Mouse (Mus musculus): ENCODE data around the gene Gm9821. TPM values are rescaled to one million over a fixed set of nuclear protein-coding genes. Genes with fewer than 3 reads are reported as not detected.
A peak's percentile ranks its signal among the peaks of the same experiment; 100 is the strongest.

The Gm9821 gene
- total RNA-seq, 1 experiment from 2014 or later = 0.29 TPM

DNA sequence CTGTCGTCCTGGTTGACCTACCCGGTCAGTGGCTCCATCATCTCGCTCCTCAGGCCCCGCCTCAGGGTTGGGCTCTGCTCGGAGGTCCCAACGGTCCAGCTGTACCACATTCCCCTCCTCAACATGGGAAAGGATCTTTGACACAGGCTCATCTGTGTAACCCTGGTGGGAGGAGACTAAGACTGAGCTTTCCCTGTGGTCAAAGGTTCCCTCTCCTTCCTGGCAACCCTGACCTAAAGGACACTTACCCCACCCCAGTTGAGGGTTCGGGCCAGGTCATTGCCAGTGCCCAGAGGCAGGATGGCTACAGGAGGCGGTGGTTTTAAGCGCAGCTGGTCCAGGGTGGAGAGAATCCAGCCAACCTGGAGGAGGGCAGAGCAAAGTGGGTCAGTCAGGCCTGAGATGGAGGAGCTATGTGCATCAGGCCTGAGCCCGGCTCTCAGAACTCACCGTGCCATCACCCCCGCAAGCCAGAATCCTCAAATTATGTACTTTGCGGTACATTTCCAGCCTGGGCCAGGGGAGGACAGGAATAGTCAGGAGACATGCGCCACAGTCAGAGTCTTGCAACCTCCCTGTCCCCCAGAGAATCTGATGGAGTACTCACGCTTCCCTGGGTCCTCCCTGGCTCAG, 6.1 kb upstream of the Gm9821 start:
- ATAC-seq (replicated peaks; ENCODE audit: insufficient number of reproducible peaks, low FRiP score, low TSS enrichment, poor library complexity, severe bottlenecking) = no peak

DNA sequence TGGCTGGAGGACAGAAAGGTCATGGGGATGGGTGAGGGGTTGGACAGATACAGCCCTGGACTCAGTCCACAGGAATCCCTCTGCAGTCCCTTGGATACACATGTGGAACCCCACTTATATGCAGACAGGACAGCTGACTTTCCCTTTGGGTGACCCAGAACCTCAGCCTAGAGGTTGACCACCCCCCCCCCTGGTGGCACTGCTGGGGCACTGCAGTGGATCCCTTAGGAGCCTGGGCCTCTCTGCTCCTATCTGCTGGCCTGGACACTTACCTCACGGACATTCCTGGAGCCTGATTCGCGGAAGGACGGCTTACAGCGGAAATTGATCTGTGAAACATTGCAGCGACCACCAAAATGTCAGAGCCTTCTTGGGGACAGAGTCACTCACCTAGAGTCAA, 3.1 kb upstream of the Gm9821 start:
- ATAC-seq (replicated peaks; ENCODE audit: insufficient number of reproducible peaks, low FRiP score, low TSS enrichment, poor library complexity, severe bottlenecking) = no peak

DNA sequence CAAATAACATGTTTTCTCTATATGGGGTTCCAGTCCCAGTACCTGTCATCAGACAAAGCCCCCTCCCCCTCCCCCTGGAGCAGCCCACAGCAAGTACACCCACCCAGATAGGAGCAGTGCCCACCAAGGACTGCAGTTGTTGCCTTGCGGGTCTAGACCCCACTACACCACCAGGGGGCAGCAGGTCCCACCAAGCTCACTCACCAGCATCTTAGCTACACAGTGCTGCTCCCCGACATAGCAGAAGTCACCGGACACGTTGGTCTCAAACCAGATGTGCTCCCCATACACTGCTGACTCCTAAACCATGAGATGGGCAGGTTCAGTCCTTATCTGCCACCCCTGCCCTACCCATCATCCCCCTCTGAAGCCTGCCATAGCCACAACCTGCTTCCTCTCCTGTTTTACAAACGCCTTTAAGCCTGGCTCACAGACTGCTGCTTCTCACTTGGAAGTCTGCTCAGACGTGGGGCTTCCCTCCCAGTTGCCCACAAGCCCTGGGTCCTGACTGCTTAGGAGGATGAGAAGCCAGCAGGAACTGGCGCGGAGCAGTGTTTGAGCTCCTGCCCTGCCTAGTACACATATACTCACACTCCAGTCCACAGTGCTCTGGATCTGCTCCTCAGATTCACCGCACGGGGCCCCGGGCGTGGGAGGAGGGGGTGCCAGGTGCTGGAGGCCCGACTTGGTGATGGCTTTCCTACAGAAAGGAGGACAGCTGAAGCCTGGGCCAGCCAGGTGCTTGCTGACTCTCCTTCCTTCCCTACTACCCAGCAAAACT, 1.1 kb upstream of the Gm9821 start:
- peak; percentile 55 for ATAC-seq (replicated peaks; ENCODE audit: insufficient number of reproducible peaks, low FRiP score, low TSS enrichment, poor library complexity, severe bottlenecking)

DNA sequence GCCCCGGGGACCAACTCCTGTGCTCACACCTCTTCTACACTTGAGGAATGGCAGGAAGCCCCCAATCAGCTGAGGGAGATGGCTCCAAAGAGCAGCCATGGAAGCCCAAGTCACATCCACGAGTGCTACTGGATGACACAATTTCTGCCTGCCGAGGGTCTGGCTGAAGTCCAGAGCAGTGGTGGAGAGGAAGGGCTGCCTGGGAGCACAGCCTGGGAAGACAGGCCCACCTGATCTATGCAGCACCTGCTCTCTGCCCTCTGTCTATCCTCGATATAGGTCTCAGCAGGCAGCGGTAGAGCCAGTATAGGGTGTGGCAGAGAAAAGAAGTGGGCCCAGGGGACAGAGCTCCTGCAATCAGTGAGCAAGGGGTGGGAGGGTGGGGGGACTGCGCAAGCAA, 1.3 kb downstream of the Gm9821 start:
- no peak for ATAC-seq (replicated peaks; ENCODE audit: insufficient number of reproducible peaks, low FRiP score, low TSS enrichment, poor library complexity, severe bottlenecking)

DNA sequence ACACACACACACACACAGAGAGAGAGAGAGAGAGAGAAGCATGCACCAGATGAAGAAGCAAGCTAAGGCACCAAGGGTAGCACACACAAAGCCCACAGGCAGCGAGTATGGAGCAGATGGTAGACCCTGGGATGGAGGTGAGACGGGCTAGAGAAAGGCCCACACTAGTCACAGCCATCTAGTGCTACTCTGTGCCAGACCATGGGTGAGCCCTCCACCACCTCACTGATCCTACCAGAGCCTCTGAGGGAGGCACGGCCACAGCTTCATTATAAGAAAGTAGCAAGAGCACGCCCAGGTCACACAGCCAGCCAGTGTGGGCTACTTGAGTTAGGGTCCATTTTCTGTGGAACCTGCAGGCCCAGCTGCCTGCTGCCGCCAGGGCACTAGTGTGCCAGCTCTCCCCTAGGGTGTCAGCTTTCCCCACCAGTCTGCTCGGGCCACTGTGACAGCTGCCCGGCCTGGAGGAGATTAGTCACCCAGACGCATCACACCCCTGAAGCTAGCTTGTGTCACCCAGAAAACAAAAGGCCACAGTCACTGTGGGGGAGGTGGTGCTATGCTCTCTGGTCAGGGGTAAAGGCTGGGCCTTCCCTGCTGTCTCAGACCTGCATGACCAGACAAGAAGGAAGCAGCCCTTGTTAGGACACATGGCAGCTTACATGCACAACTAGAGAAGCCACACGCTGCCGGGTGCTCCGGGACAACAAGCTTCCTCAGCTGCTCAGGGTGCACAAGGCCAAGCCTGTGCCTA, 2.1 kb downstream of the Gm9821 start:
- peak; percentile 75 for ATAC-seq (replicated peaks; ENCODE audit: insufficient number of reproducible peaks, low FRiP score, low TSS enrichment, poor library complexity, severe bottlenecking)

DNA sequence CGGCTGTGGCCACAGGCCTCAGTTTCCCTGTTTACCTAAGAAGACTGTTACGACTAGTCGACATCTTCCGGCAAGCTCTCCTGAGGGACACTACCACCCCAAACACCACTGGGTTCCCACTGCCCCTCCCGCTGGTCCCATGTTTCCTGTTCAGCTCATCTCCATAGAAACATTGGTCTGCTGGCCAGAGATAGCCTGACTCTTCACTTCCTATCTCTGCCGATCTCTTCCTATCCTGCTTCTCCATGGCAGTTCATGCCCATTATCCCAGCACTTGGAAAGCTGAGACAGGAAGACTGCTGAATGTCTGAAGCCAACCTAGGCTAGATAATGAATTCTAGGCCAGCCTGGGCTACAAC, 2.6 kb downstream of the Gm9821 start:
- peak; percentile 0; the same call in 1 of the 2 replicates for ATAC-seq (replicated peaks; ENCODE audit: insufficient number of reproducible peaks, low FRiP score, low TSS enrichment, poor library complexity, severe bottlenecking)

DNA sequence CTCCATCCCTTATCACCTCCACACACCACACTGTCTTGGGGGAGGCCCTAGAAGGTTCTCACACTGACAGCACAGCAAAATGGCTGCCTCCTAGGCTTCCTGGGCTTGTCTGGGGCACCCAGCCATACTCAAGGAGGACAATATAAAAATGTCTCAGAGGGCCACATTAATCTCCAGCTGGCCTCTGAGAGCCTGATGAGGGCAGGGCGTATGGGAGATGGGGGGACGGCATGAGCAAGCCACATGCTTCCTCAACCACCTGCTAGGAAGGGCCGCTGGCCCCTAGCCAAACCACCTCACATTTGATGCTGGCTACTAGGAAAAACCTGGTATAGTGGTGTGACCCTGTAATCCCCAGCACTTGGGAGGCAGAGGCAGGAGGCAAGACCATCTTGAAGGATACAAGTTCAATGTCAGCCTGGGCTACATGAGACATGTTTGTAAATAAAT, 3.3 kb downstream of the Gm9821 start:
- ATAC-seq (replicated peaks; ENCODE audit: insufficient number of reproducible peaks, low FRiP score, low TSS enrichment, poor library complexity, severe bottlenecking) = no peak

DNA sequence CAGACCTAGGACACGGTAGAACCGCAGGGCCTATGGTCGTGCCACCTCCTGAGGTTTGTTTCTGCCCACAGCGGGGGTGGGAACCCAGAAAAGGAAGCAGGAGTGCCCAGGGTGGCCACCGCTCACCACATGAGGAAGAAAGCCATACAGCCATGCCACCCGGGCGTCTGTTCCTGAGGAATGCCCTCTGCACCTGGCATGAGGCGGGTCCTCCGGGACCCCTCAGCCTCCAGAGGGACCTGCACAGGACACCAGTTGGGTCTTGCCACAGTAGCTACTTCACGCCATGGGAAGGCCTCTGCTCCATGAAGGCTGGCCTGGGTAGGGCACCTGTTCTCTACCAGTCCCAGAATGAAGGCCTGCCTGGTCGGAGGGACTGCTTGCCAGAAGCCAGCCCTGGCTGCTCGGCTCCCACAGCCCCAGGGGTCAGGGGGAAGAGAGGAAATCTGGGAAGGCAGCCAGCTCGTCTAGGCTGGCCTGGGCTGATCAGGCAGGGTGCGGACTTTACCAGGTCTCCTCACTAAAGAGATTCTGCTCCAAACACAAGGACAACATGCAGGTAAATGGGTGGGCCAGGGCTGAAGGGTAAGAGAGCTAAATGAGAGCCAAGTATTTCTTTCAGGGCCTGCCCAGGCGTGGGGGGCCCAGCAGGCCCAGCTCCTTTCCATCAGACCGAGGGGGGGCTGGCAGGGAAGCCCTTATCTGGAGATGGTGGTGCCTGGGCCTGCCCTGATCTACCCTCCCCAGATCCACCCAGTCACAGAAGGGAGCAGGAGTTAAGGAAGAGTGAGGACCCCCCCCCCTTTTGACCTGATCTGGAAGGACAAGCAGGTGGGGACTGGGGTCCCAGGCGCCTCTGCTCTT, 4.1 kb downstream of the Gm9821 start:
- no peak for ATAC-seq (replicated peaks; ENCODE audit: insufficient number of reproducible peaks, low FRiP score, low TSS enrichment, poor library complexity, severe bottlenecking)

DNA sequence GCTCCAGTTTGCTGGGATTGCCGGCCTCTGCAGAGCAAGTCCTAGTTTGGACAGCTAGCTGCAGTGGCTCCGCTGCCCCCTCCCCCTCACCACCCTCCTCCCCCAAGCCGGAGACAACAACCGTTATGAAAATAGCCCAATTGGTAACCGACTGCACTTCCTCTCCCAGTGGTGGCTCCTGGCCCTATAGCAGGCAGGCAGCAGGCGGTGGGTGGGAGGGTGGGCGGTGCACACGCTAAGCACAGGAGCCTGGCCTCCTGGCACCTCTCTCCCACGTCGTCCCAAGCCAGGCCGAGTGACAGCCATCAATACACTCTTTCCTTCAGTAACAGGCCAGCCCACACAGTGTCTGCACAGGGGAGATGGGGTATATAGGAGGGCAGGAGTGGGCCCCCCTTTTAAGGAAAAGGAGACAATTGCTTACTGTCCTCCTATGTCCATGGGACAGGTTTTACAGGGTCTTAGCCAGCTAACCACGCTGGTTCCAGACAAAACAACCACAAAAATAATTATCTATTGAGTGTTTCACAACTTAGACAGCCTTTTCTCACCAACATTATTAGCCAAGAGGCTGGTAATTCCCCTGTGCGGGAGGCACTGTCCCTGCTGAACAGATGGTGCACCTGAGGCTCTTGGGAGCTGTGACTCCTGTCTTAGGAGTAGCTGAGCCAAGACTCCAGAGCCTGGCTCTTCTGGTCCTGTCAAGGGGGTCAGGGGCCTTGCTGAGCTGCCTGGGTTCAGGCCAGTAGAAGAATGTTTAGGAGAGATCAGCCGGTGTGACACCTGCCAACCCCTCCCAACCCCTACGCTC, 5.0 kb downstream of the Gm9821 start:
- peak; percentile 48 for ATAC-seq (replicated peaks; ENCODE audit: insufficient number of reproducible peaks, low FRiP score, low TSS enrichment, poor library complexity, severe bottlenecking)

DNA sequence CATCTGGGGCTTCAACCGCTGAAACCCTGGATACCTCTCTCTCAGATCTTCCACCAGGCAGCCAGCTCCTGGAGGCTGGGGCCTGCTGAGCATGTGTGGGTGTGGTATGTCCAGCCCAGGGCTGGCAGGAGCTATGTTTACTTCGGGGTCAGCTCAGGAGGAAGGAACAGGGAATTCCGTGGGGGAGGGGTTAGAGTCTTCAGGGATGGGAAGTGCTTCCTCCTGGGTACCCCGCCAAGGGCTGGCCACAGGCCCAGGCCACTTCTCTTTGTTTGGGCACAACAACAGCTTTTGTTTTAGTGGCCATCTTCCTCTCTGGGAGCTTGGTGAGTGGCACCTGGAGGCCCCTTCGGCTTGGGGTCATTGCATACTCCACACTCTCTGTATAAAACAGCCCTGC, 8.3 kb downstream of the Gm9821 start:
- no peak for ATAC-seq (replicated peaks; ENCODE audit: insufficient number of reproducible peaks, low FRiP score, low TSS enrichment, poor library complexity, severe bottlenecking)

DNA sequence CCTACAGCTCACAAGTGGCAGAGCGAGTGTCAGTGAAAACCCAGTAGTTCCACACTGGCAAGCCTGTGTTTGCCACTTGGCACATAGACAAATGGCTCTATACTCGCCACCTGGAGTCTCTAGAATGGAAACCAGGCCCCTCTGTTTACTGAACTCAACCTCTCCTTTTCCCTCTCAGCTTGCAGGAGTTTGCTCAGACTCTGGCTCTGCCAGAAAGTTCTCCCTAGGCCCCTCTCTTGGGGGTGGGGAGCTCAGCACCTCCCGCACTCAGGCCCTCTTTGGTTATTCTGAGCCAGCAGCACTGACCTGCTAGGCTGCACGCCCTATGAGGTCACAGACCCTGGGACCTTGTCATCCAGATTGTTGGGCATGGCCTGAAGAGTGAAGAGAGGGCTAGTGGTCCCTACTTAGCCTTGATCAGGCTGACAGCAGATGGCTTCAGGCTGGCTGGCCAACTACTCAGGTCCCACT, 9.7 kb downstream of the Gm9821 start:
- no peak for ATAC-seq (replicated peaks; ENCODE audit: insufficient number of reproducible peaks, low FRiP score, low TSS enrichment, poor library complexity, severe bottlenecking)

DNA sequence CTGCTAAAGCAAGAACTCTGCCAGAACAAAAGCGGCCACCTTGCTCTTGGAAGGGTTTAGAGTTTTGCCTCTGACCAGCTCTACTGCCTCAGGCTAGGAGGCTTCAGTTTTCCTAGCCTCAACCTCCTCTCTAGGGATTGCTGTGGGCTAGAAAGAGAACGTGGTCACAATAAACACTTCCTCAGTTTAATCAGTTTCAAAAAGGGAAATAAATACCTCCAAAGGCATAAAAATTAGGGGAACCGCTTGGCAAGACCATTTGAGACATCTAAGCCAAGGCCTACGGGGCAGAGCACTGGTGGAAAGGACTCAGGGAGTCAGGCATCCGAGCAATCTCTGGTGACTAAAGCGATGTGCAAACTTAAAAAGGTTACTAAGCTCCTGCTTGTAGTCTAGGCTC, 10.4 kb downstream of the Gm9821 start:
- ATAC-seq (replicated peaks; ENCODE audit: insufficient number of reproducible peaks, low FRiP score, low TSS enrichment, poor library complexity, severe bottlenecking) = no peak

DNA sequence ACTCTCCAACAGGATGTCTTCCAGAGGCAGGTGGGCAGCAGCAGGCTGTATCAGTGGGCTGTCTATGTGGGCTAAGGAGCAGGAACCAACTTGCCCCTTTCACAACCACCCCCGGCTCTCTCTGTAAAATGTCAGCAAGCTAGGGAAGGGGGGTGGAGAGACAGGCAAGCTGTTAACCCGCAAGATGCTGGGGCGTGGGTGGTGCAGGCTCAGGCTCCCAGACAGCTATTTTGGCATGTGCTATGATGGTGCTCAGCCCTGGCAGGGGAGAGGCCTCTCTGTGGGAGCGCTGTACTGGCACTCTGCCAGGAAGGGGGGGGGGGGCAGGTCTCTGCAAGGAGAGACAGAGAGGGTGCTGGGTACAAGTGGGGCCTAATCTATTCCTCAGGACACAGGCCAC, 11.6 kb downstream of the Gm9821 start:
- ATAC-seq (replicated peaks; ENCODE audit: insufficient number of reproducible peaks, low FRiP score, low TSS enrichment, poor library complexity, severe bottlenecking) = no peak

DNA sequence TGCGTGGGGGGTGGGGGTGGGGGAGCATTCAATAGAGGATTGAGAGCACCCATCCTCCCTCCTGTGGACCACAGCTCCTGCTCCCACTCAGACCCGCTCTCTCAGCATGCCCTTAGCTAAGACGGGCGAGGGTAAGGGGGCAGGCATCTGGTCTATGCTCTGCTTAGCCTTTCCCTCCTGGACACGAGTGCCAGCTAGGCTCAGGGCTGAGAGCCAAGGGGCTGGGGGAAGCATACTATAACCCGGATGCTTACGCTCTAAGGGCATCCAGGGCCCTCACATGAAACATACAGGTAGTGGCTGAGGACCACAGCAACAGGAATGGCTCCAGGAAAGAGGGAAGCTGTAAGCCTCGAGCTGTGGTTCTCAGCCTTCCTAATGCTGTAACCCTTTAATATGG, 12.5 kb downstream of the Gm9821 start:
- no peak for ATAC-seq (replicated peaks; ENCODE audit: insufficient number of reproducible peaks, low FRiP score, low TSS enrichment, poor library complexity, severe bottlenecking)

DNA sequence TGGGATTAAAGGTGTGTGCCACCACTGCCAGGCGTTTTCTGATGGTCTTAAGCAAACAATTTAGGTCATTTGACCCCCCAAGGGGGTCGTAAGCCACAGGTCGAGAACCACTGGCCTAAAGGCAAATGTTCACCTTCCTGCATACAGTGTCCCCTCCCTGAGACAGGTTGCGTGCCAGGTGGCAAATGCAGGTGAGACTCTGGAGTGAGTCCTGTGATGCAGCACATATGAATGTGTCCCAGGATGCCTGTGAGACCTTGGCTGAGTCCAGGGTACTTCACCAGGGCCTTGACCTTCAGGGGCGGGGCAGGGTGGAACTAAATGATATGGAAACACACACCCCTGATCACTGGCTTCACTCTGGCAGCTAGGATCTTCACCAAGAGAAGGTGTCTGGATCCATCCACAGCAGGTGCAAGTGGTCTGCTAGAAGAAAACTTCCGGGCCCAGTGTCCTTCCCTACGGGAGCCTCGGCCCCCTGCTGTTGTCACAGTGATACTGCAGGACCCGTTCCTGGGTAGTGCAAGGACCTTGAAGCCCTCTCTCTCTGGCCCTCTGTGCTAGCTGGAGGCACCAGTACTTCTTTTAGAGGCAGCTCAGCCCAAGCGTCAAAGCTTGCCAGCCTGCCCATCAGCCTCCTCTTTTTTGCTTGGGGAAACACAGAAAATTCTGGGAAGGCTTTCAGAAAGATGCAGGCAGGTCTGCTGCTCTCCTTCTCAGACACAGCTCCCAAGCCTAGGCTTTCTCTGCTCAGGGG, 13.4 kb downstream of the Gm9821 start:
- ATAC-seq (replicated peaks; ENCODE audit: insufficient number of reproducible peaks, low FRiP score, low TSS enrichment, poor library complexity, severe bottlenecking) = peak; percentile 28; the same call in 1 of the 2 replicates

DNA sequence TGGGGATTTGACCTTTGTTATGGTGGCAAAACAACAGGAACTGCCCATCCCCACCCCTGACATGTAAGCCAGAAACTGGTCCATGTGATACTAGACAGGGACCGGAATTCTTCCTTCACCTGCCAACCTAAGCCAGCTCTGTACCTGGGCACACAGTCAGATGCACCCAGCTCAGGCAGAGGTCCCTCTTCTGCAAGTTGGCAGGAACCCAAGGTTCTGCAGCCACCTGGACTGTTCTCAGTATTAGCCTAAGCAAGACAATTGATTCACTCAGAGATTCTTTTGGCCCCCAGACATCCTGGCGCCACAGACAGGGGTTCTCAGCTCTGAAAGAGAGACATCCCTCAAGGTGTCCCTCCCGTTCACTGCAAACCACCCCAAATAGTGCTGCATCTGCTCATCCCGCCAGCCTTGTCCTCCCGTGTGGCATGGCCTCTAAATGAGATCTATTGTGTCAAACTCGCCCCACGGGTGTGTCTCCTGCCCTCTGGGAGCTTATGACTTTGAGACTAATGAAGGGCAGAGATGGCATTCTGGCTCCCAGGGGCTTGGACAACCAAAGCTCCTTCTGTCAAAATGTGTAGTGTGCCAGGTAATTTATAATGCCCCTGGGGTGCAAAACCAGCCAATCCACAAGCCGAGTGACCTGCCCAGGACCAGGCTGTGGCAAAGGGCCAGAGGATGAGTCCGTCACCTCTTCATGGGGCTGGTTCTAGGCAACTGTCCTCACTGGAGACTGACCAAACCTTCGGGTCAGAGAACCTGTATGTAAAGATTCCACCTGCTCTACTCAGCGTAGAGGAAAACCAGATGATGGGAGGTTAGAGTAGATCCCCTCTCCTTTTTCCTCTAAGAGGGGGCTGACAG, 14.3 kb downstream of the Gm9821 start:
- no peak for ATAC-seq (replicated peaks; ENCODE audit: insufficient number of reproducible peaks, low FRiP score, low TSS enrichment, poor library complexity, severe bottlenecking)

All from monocyte, adult 5-6 weeks (primary cell).